Mouse (Mus musculus) retina, postnatal 7 days (tissue): Measurements from ENCODE around the gene Brd2.

ENCODE experiments used
- DNase-seq: peaks from one replicate; pipeline ENCODE4 v3.0.0-alpha.2; 2012; ENCODE audit warnings: low read depth, low spot score

Brd2 gene

DNA sequence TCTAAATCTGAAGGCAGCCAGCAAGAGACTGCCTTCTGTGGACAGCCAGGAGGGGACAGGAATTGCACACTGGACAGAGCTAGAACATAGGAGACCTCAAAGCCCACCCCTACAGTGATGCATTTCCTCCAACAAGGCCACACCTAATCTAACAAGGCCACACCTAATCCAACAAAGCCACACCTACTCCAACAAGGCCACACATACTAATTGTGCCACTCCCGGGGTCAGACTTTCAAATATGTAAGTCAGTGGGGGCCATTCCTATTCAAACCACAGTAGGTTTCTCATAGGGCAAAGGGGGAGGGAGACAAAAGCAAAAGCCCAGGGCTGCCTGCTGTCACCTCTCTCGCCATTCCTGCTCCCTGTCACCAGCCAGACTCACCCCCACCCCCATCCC, 35.0 kb downstream of the Brd2 start:
- no peak for DNase-seq

DNA sequence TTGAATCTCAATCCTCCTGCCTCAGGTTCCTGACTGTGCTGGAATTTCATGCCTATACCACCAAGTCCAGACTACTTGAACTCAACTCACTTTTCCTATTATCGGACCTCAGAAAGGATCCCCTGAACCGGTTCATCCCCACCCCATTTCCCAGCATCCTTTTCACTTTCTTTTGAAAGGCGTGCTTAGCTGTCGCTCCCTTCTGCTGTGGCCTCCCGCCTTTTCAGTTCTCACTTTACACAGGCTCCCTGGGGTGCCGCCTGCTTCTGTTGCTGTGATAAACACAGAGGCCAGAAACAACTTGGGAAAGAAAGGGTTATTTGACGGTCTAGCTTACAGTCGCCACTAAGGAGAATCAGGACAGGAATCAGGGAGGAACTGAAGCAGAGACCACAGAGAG, 39.3 kb downstream of the Brd2 start:
- no peak for DNase-seq

DNA sequence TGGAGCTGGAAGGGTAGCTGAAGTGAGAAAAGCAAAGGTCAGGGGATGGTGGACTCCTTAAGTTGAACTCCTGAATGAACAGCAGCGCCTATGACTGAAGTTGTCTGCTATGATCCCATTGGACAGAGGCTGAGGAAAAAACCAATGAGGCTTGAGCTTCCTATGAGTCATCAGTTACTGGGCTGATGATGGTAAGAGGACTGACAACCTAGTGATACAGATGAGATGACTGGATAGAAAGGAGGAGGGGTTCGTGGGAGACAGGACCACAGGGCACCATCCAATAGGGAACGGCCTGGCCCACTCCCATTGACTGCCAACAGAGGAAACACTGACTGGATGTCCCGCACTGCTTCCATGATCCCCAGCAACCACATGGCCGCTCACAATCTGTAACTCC, 42.8 kb downstream of the Brd2 start:
- DNase-seq, result peak; percentile 50

DNA sequence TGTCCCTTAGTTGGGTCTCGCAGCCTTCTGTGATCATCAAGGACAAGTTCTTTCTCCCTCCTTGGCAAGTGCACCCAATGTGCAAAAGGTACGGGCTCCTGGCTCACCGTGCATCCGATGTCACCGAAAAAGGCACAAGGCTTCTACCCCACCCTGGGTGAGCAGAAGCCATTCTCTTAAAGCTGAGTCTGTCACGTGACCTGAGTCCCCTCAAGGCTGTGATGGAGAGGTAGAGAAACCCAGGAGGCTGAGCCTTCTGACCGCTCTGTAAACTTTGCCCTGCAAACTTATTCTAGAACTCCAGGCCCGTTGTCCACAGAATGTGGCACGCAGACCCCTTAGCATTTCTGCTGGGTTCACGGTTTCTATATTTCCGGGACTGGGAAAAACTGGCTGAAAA, 43.4 kb downstream of the Brd2 start:
- DNase-seq, result no peak

DNA sequence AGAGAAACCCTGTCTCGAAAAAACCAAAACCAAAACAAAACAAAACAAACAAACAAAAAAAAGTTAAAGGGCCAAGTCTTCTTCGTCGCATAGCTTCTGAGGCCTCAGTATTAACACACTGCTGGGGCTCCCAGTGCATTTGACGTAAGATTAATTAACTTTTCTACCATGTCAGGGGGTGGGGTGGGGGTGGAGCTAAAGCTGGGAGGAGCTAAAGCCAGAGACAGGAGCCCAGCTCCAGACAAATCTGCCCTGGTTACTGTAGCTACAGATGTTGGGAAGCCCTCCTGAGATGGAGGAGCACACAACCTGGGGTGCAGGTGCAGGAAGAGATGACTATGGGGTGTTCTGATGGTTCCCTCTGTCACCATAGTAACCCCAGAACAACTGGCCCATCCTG, 44.3 kb downstream of the Brd2 start:
- no peak for DNase-seq

DNA sequence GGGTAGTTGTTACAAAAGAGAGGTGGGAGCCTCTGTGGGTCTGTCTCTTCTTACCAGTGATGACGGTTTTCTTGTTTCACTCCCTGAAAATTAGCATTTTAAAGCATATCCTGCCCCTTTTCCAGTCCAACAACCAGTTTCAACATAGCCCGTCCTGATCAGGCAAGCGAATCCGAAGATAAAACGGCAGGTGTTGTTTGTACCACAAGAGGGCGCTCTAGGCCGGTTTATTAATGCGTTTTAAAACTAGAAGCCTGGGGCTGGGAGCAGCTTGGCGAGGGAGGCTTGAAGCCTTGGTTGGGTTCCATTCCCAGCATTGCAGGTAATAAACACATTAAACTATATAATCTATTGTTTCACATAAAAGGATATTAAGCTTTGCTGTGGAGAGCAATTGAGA, 44.9 kb downstream of the Brd2 start:
- DNase-seq, result peak; percentile 71

DNA sequence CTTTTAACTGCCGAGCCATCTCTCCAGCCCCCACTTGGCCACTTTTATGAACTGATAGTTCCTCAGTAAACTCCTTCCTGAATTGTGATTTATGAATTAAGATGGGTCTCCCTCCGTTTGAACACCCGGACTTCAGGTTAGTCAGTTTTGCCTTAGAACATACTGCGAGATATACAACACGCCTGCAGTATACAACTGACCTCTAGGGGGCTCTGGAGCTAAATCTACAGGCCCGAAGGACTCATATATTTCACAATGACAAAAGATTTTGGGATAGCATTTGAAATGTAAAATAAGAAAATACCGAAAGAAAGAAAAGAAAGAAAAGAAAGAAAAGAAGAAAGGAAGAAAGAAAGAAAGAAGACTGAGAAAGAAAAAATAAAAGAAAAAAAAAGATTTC, 47.2 kb downstream of the Brd2 start:
- DNase-seq, result peak; percentile 45

DNA sequence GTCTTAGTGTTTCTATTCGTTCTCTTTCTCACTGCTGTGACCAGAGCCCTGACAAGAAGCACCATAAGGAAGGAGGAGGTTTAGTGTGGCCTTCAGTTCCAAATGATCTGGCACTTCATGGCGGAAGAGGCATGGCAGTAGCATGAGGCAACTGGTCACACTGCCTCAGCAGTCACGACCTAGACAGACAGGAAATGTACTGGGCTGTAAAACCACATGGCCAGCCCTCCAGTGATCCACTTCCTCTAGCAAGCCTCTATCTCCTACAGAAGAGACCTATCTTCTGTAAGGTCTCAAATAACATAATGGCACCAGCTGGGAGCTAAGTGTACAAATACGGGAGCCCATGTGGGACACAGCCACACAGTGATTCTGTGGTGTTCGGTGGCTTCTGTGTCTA, 50.3 kb downstream of the Brd2 start:
- no peak for DNase-seq

DNA sequence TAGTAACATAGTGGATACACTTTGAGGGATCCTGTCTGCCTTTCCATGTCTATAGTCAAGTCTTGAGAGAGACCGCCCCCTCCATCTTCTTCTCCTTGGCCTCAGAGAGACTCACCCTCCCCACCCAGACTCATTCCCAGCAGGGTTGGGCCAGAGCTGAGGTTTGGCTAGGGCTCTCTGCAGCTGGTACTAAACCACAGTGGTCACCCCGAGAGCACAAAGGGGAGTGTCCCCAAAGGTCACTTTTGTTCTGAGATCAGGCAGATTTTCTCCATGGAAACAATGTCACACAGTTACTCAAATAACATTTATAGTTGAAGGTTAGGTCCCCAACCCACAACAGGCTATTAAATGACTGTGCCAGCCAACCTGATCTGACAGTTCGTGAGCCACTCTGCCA, 53.6 kb downstream of the Brd2 start:
- DNase-seq, result no peak
